Mouse (Mus musculus): Measurements from ENCODE around the gene Pmf1.
"Not testable (repeated sequence)": the region's sequence is repeated elsewhere in the genome, so short reads cannot be mapped to it uniquely, and the experiment has no call there.

The Pmf1 gene

GRCm38 (mm10) chr3:88395742-88396141 is 14.4 kb downstream of the Pmf1 start:
- DNase-seq (ENCODE audit: low read depth in 2 of 2, low spot score in 2 of 2), result no peak

GRCm38 (mm10) chr3:88395288-88395687 is 14.8 kb downstream of the Pmf1 start:
- no peak for DNase-seq (ENCODE audit: low read depth in 2 of 2, low spot score in 2 of 2)

GRCm38 (mm10) chr3:88393776-88394375 is 16.3 kb downstream of the Pmf1 start:
- DNase-seq (ENCODE audit: low read depth in 2 of 2, low spot score in 2 of 2), result no peak

GRCm38 (mm10) chr3:88384364-88384763 is 25.8 kb downstream of the Pmf1 start, which contains the start of gene Bglap:
Gene Bglap (minus strand): TSS chr3:88384464.
- no peak for DNase-seq (ENCODE audit: low read depth in 2 of 2, low spot score in 2 of 2)

GRCm38 (mm10) chr3:88382383-88382782 is 27.7 kb downstream of the Pmf1 start:
- DNase-seq (ENCODE audit: low read depth in 2 of 2, low spot score in 2 of 2), result not testable (repeated sequence)

- peak in 1 of 2 experiments; percentile 28 for DNase-seq (ENCODE audit: low read depth in 2 of 2, low spot score in 2 of 2)
Measured at GRCm38 (mm10) chr3:88381389-88382315, 28.5 kb downstream of the Pmf1 start.

- not testable (repeated sequence) for DNase-seq (ENCODE audit: low read depth in 2 of 2, low spot score in 2 of 2)
Measured at GRCm38 (mm10) chr3:88378599-88378998, 31.5 kb downstream of the Pmf1 start, which contains the start of gene Bglap2. Gene Bglap2 (minus strand): TSS chr3:88378699.

GRCm38 (mm10) chr3:88376644-88377043 is 33.5 kb downstream of the Pmf1 start:
- DNase-seq (ENCODE audit: low read depth in 2 of 2, low spot score in 2 of 2), result not testable (repeated sequence)

- DNase-seq (ENCODE audit: low read depth in 2 of 2, low spot score in 2 of 2), result not testable (repeated sequence)
Measured at GRCm38 (mm10) chr3:88375750-88376626, 34.1 kb downstream of the Pmf1 start.

- DNase-seq (ENCODE audit: low read depth in 2 of 2, low spot score in 2 of 2), result not testable (repeated sequence)
Measured at GRCm38 (mm10) chr3:88372643-88373042, 37.5 kb downstream of the Pmf1 start, which contains the start of gene Bglap3. Gene Bglap3 (minus strand): TSS chr3:88372743.

- not testable (repeated sequence) for DNase-seq (ENCODE audit: low read depth in 2 of 2, low spot score in 2 of 2)
Measured at GRCm38 (mm10) chr3:88368511-88368910, 41.6 kb downstream of the Pmf1 start.

GRCm38 (mm10) chr3:88367517-88367916 is 42.6 kb downstream of the Pmf1 start:
- not testable (repeated sequence) for DNase-seq (ENCODE audit: low read depth in 2 of 2, low spot score in 2 of 2)

- DNase-seq (ENCODE audit: low read depth in 2 of 2, low spot score in 2 of 2), result peak; percentile 16 to 31
Measured at GRCm38 (mm10) chr3:88366830-88367428, 43.2 kb downstream of the Pmf1 start.

- DNase-seq (ENCODE audit: low read depth in 2 of 2, low spot score in 2 of 2), result no peak
Measured at GRCm38 (mm10) chr3:88365705-88366361, 44.3 kb downstream of the Pmf1 start.

GRCm38 (mm10) chr3:88364337-88364736 is 45.8 kb downstream of the Pmf1 start, which contains the start of gene Paqr6:
Gene Paqr6 (plus strand): TSS chr3:88364584.
- no peak for DNase-seq (ENCODE audit: low read depth in 2 of 2, low spot score in 2 of 2)

GRCm38 (mm10) chr3:88363700-88364099 is 46.4 kb downstream of the Pmf1 start:
- DNase-seq (ENCODE audit: low read depth in 2 of 2, low spot score in 2 of 2), result no peak

- no peak for DNase-seq (ENCODE audit: low read depth in 2 of 2, low spot score in 2 of 2)
Measured at GRCm38 (mm10) chr3:88361612-88362313, 48.4 kb downstream of the Pmf1 start.

GRCm38 (mm10) chr3:88361096-88361495 is 49.0 kb downstream of the Pmf1 start:
- no peak for DNase-seq (ENCODE audit: low read depth in 2 of 2, low spot score in 2 of 2)

- no peak for DNase-seq (ENCODE audit: low read depth in 2 of 2, low spot score in 2 of 2)
Measured at GRCm38 (mm10) chr3:88359989-88360388, 50.1 kb downstream of the Pmf1 start.
